Mouse (Mus musculus) CD4-positive, CD25-positive, alpha-beta regulatory T cell, adult 9 weeks (primary cell): ENCODE measurements around the gene Plpp2. TPM values are rescaled to one million over a fixed set of nuclear protein-coding genes. Genes with fewer than 3 reads are reported as not detected.

Source experiments
- polyA plus RNA-seq: library from polyadenylated mRNA; unstranded; fragments of 100-300 nt; shearing (Covaris generic); gene quantifications from one replicate; pipeline ENCODE4 v1.2.1, GENCODE M21; 2017

Gene Plpp2
- polyA plus RNA-seq = 4.5 TPM

DNA sequence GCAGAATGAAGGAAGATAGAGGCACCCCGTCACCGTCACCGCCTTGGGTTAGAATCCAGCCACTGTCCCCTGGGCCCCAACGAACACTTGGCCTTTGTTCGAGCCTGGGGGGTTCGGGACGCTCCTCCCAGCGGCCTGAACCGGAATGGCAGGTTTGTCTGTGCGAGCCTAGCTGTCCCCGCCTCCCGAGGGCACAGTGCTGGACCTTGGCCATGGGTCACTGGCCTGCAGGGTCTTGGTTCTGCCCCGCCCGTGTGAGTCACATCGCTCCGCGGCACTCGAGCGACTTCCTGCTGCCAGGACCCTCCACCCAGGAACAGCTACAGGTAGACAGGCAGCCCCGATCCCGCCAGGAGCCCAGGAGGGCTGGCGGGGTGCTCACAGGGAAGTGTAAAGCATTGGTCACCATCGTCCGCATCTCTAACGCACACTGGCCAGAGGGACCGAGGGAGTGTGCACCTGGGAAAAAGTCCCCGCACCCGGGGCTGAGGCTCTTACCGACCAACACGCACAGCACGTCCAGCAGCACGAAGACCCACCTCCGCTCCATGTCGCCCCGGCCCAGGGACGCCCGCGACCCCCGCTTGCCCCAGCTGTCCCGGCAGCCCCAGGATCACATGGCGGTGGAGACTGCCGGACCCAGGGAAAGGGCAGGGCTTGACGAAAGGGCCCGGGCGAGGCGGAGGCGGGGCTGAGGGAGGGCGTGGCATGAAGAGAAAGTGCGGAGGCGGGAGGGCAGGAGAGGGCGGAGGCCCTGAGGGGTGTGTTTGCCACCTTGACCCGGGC is at the start of gene Plpp2:
Gene Plpp2, minus strand, starts transcription at position 671 of the 786 bp plus-strand sequence.

DNA sequence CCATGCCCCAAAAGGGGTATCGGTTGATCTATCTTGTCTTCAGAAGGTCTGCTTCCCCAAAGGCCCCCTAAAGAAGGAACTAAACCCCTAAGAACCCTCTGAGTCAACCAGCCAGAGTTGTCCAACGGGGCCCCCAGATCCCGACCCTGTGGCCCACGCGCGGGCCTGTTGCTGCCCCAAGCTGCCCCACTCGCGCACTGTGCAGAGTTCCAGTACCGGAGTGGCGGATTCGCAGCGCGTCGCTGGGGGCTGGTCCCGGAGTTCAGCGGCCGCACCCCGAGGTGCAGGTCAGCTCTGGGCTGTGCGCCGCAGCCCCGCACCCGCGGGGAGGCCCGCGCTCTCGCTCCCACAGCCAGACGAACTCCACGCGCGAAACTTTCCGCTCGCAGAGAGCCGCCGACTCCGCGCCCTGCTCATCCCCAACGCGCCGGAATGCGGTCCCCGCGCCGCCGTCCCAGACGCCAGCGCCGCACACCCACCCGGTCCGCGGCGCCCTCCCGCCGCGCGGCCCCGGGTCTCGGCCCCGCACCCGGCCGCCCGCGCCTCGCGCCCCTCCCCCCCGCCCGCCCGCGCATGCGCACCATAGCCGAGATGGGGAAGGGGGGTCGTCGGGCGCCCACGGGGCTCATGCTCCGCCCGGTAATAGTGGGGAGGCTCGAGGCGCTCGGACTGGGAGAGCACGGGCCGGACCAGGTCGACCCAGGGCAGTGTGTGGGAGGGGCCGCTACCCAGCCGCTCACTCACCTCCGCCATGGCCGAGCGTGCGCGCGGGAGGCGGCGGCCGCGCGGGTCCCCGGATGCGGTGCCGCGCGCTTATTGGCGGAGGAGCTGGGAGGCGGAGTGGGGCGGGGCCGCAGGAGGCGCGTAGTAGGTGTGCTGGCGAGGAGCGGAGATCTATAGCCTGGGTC is 21.0 kb upstream of the Plpp2 start, which contains the start of gene Mier2:
Gene Mier2, minus strand, starts transcription at position 870 of the 908 bp plus-strand sequence.

Other genes with a start within 250 kb of the Plpp2 start
- gene Vmn2r82, start 177.3 kb downstream of the Plpp2 start, polyA plus RNA-seq = not detected
- not detected for gene Vmn2r83, start 65.1 kb downstream of the Plpp2 start, polyA plus RNA-seq
- 32.0 TPM for gene Mier2, start 21.4 kb upstream of the Plpp2 start, polyA plus RNA-seq
- not detected for gene Theg, start 53.5 kb upstream of the Plpp2 start, polyA plus RNA-seq
- gene C2cd4c, start 80.2 kb upstream of the Plpp2 start, polyA plus RNA-seq = not detected
- not detected for gene Shc2, start 104.1 kb upstream of the Plpp2 start, polyA plus RNA-seq
- not detected for gene Odf3l2, start 111.9 kb upstream of the Plpp2 start, polyA plus RNA-seq
- gene Madcam1, start 130.8 kb upstream of the Plpp2 start, polyA plus RNA-seq = 0.40 TPM
- gene Tpgs1, start 135.6 kb upstream of the Plpp2 start, polyA plus RNA-seq = 29.7 TPM
- 12.9 TPM for gene Cdc34, start 148.4 kb upstream of the Plpp2 start, polyA plus RNA-seq
- 0.63 TPM for gene Gzmm, start 155.2 kb upstream of the Plpp2 start, polyA plus RNA-seq
- gene Bsg, start 170.7 kb upstream of the Plpp2 start, polyA plus RNA-seq = 186 TPM
- not detected for gene Hcn2, start 182.8 kb upstream of the Plpp2 start, polyA plus RNA-seq
- gene Polrmt, start 212.8 kb upstream of the Plpp2 start, polyA plus RNA-seq = 35.6 TPM
- not detected for gene Fgf22, start 221.3 kb upstream of the Plpp2 start, polyA plus RNA-seq
- 4.2 TPM for gene Rnf126, start 233.2 kb upstream of the Plpp2 start, polyA plus RNA-seq
- gene Fstl3, start 243.5 kb upstream of the Plpp2 start, polyA plus RNA-seq = 0.52 TPM